Mouse (Mus musculus) MEL (cell line): ENCODE results near the gene Slc2a4. TPM values are rescaled to one million over a fixed set of nuclear protein-coding genes. Genes with fewer than 3 reads are reported as not detected.

Experiments used
- DNase-seq: peaks from one replicate; pipeline ENCODE4 v3.0.0; 2011; ENCODE audit warnings: low read depth, low spot score
- H3K27ac ChIP-seq: 2 replicates; pipeline ENCODE4 v1.5.1; 2012; ENCODE audit warnings: low read depth, mild to moderate bottlenecking, control low read depth, low read length, moderate library complexity; ENCODE audit not compliant: control insufficient read depth
- H3K27me3 ChIP-seq, 2 experiments: fragments of 150-350 bp in 1 of 2; sonication (generic) in 1 of 2; 2 replicates each; pipeline ENCODE4 v1.6.1; 2012; ENCODE audit warnings: low read length in 2 of 2, mild to moderate bottlenecking in 2 of 2, improper control_type of control experiment in 1 of 2, moderate library complexity in 1 of 2; ENCODE audit not compliant: insufficient read depth in 2 of 2, control insufficient read depth in 1 of 2
- H3K36me3 ChIP-seq, 2 experiments: 2 replicates each; pipeline ENCODE4 v1.6.1; 2012 to 2014; ENCODE audit warnings: low read length in 2 of 2, improper control_type of control experiment in 1 of 2, inconsistent platforms in 1 of 2, mild to moderate bottlenecking in 1 of 2; ENCODE audit not compliant: insufficient read depth in 2 of 2, control insufficient read depth in 1 of 2
- H3K4me1 ChIP-seq, 2 experiments: fragments of 150-350 bp in 1 of 2; sonication (generic) in 1 of 2; 2 replicates each; pipeline ENCODE4 v1.6.1; 2012; ENCODE audit warnings: low read length in 2 of 2, improper control_type of control experiment in 1 of 2, mild to moderate bottlenecking in 1 of 2; ENCODE audit not compliant: insufficient read depth in 2 of 2, control insufficient read depth in 1 of 2
- H3K4me3 ChIP-seq, 2 experiments: fragments of 150-350 bp in 1 of 2; sonication (generic) in 1 of 2; 2 replicates each; pipeline ENCODE4 v1.5.1; 2012; ENCODE audit warnings: low read depth in 2 of 2, low read length in 2 of 2, mild to moderate bottlenecking in 2 of 2, moderate library complexity in 2 of 2, control low read depth in 1 of 2, improper control_type of control experiment in 1 of 2; ENCODE audit not compliant: control insufficient read depth in 1 of 2, insufficient read depth in 1 of 2
- H3K79me2 ChIP-seq: 2 replicates; pipeline ENCODE4 v1.6.1; 2012; ENCODE audit warnings: mild to moderate bottlenecking, low read length, moderate library complexity; ENCODE audit not compliant: control insufficient read depth, poor library complexity, insufficient read depth
- H3K9ac ChIP-seq: 2 replicates; pipeline ENCODE4 v1.6.1; 2012; ENCODE audit warnings: low read depth, mild to moderate bottlenecking, control low read depth, low read length, moderate library complexity; ENCODE audit not compliant: control insufficient read depth, poor library complexity, severe bottlenecking
- H3K9me3 ChIP-seq: fragments of 150-350 bp; sonication (generic); replicated peaks from 2 replicates; pipeline ENCODE4 v1.6.1; 2012; ENCODE audit warnings: mild to moderate bottlenecking, low read length, improper control_type of control experiment, moderate library complexity; ENCODE audit not compliant: insufficient read depth
- CTCF ChIP-seq, 3 experiments: IDR thresholded peaks in 2 of 3; conservative IDR thresholded peaks in 1 of 3; 2 replicates each; pipeline ENCODE4 v1.5.1; 2011 to 2012; ENCODE audit warnings: low read length in 3 of 3, low read depth in 2 of 3, mild to moderate bottlenecking in 2 of 3, improper control_type of control experiment in 1 of 3, inconsistent platforms in 1 of 3, mixed read lengths in 1 of 3, moderate library complexity in 1 of 3; ENCODE audit not compliant: control insufficient read depth in 1 of 3, insufficient read depth in 1 of 3, poor library complexity in 1 of 3, severe bottlenecking in 1 of 3
- ELF1 ChIP-seq: IDR thresholded peaks from 2 replicates; pipeline ENCODE4 v1.6.1; 2014; ENCODE audit warnings: low read depth, mild to moderate bottlenecking, inconsistent platforms, low read length, improper control_type of control experiment, moderate library complexity
- EP300 ChIP-seq, 2 experiments: IDR thresholded peaks; 2 replicates each; pipeline ENCODE4 v1.6.1; 2011; ENCODE audit warnings: improper control_type of control experiment in 2 of 2, low read length in 2 of 2, low read depth in 1 of 2, mild to moderate bottlenecking in 1 of 2
- ETS1 ChIP-seq: IDR thresholded peaks from 2 replicates; pipeline ENCODE4 v1.6.1; 2012; ENCODE audit warnings: low read depth, mild to moderate bottlenecking, inconsistent platforms, low read length, improper control_type of control experiment, moderate library complexity
- GABPA ChIP-seq: IDR thresholded peaks from 2 replicates; pipeline ENCODE4 v1.6.1; 2012; ENCODE audit warnings: low read depth, mild to moderate bottlenecking, inconsistent platforms, low read length, improper control_type of control experiment, moderate library complexity
- HCFC1 ChIP-seq: IDR thresholded peaks from 2 replicates; pipeline ENCODE4 v1.6.1; 2012; ENCODE audit warnings: low read depth, mild to moderate bottlenecking, inconsistent platforms, low read length, improper control_type of control experiment, moderate library complexity
- MXI1 ChIP-seq: IDR thresholded peaks from 2 replicates; pipeline ENCODE4 v1.6.1; 2011; ENCODE audit warnings: mild to moderate bottlenecking, low read depth, low read length, improper control_type of control experiment
- MYB ChIP-seq: IDR thresholded peaks from 2 replicates; pipeline ENCODE4 v1.6.1; 2011; ENCODE audit warnings: mild to moderate bottlenecking, low read depth, low read length, improper control_type of control experiment
- NRF1 ChIP-seq: IDR thresholded peaks from 2 replicates; pipeline ENCODE4 v1.6.1; 2014; ENCODE audit warnings: low read depth, mild to moderate bottlenecking, inconsistent platforms, low read length, improper control_type of control experiment, moderate library complexity; ENCODE audit not compliant: poor library complexity, insufficient read depth, severe bottlenecking
- RAD21 ChIP-seq: IDR thresholded peaks from 2 replicates; pipeline ENCODE4 v1.6.1; 2011; ENCODE audit warnings: mild to moderate bottlenecking, low read depth, low read length, improper control_type of control experiment
- RCOR1 ChIP-seq: IDR thresholded peaks from 2 replicates; pipeline ENCODE4 v1.6.1; 2012; ENCODE audit warnings: low read depth, mild to moderate bottlenecking, inconsistent platforms, low read length, improper control_type of control experiment
- SMC3 ChIP-seq: IDR thresholded peaks from 2 replicates; pipeline ENCODE4 v1.6.1; 2011; ENCODE audit warnings: low read depth, low read length, improper control_type of control experiment
- USF1 ChIP-seq: IDR thresholded peaks from 2 replicates; pipeline ENCODE4 v1.6.1; 2014; ENCODE audit warnings: low read depth, mild to moderate bottlenecking, inconsistent platforms, low read length, improper control_type of control experiment, moderate library complexity
- ZC3H11A ChIP-seq: IDR thresholded peaks from 2 replicates; pipeline ENCODE4 v1.6.1; 2012; ENCODE audit warnings: low read depth, mild to moderate bottlenecking, inconsistent platforms, low read length, improper control_type of control experiment
- ZKSCAN1 ChIP-seq: IDR thresholded peaks from 2 replicates; pipeline ENCODE4 v1.6.1; 2012; ENCODE audit warnings: low read depth, mild to moderate bottlenecking, inconsistent platforms, low read length, improper control_type of control experiment, moderate library complexity
- polyA plus RNA-seq, 2 experiments: library from polyadenylated mRNA; stranded (reverse) in 1 of 2; unstranded in 1 of 2; fragments of >175 nt in 1 of 2; fragments of >200 nt in 1 of 2; gene quantifications; 2 replicates each; pipeline versions ENCODE4 v1.2.1 to v1.2.4; 2012; ENCODE audit warnings: low replicate concordance in 2 of 2, low read depth in 1 of 2; ENCODE audit not compliant: insufficient read length in 2 of 2, insufficient read depth in 1 of 2, missing spikeins in 1 of 2
- total RNA-seq: library from RNA; depleted of rRNA; stranded (reverse); fragments of 300-350 nt; gene quantifications from 2 replicates; pipeline ENCODE4 v1.2.3, GENCODE M21; 2012

Gene Slc2a4
- total and polyA plus RNA-seq, 3 experiments = 0.12 to 0.19 TPM; not detected in 1

- no peak overlapping the region for H3K27ac ChIP-seq
- H3K9me3 ChIP-seq = no peaks in the 10 kb centered on the region
- TF ChIP-seq ELF1 (no peak), RAD21 (no peak), GABPA (no peak), USF1 (no peak), ZKSCAN1 (no peak), ETS1 (no peak), MYB (no peak), EP300 (IDR thresholded peaks at IDR 0.05; ENCODE audit: low read depth in 1 of 2, low read length in 2 of 2) (no peak)
- no peak overlapping the region for H3K9ac ChIP-seq
- no peaks in the 10 kb centered on the region for H3K79me2 ChIP-seq
- peaks cover 0 to 8% of the 10 kb centered on the region in 2 experiments; a peak in 3 of 4 replicates for H3K4me1 ChIP-seq
- DNase-seq = peak; percentile 47
- H3K4me3 ChIP-seq = no peak overlapping the region
- H3K27me3 ChIP-seq = 0 out of 4 replicates have a peak, but pooled peaks cover 0 to 3% of the 10 kb centered on the region in 2 experiments
- H3K36me3 ChIP-seq = peaks cover 0 to 2% of the 10 kb centered on the region in 2 experiments; a peak in 2 of 4 replicates
Observed at GRCm38 (mm10) chr11:69961841-69962240, 13.9 kb upstream of the Slc2a4 start.

- Histone ChIP-seq H3K79me2 (no peaks in the 10 kb centered on the region), H3K36me3 (no peaks in the 10 kb centered on the region), H3K4me3 (no peak overlapping the region), H3K27me3 (0 out of 4 replicates have a peak, but pooled peaks cover 0 to 3% of the 10 kb centered on the region in 2 experiments), H3K9me3 (no peaks in the 10 kb centered on the region), H3K27ac (no peak overlapping the region), H3K9ac (no peak overlapping the region), H3K4me1 (peaks cover 4 to 8% of the 10 kb centered on the region in 2 experiments; a peak in 3 of 4 replicates)
- peak; percentile 56 for TF ChIP-seq SMC3
- peak; percentile 43 for TF ChIP-seq ZC3H11A
- TF ChIP-seq NRF1 = no peak
- no peak for TF ChIP-seq MXI1
- TF ChIP-seq HCFC1 = no peak
- no peak for TF ChIP-seq RCOR1
- TF ChIP-seq RAD21 = peak; percentile 49
- TF ChIP-seq EP300 (IDR thresholded peaks at IDR 0.05; ENCODE audit: low read depth in 1 of 2, low read length in 2 of 2) = no peak
- TF ChIP-seq CTCF (IDR thresholded peaks at IDR 0.05 in 2 of 3, conservative IDR thresholded peaks at IDR 0.05 in 1 of 3; ENCODE audit: control insufficient read depth in 1 of 3, insufficient read depth in 1 of 3, low read depth in 2 of 3, low read length in 3 of 3, poor library complexity in 1 of 3, severe bottlenecking in 1 of 3) = peak; percentile 61 to 76 (median 65)
- DNase-seq = peak; percentile 65
Observed at GRCm38 (mm10) chr11:69960616-69961015, 12.6 kb upstream of the Slc2a4 start.
